Mouse (Mus musculus): Measurements from ENCODE around the gene Crybg3. TPM values are rescaled to one million over a fixed set of nuclear protein-coding genes. Genes with fewer than 3 reads are reported as not detected.

Gene Crybg3
- total and polyA plus RNA-seq, 3 experiments, result 2.7 to 5.0 (median 2.8) TPM

- H3K4me3 ChIP-seq (replicated peaks in 1 of 3; ENCODE audit: low read depth in 2 of 3, low read length in 2 of 3, poor library complexity in 1 of 3), result no peak overlapping the region
- no peaks in the 10 kb centered on the region for H3K79me2 ChIP-seq (replicated peaks; ENCODE audit: control insufficient read depth, extremely low read depth, insufficient read depth, poor library complexity, severe bottlenecking)
- H3K9me3 ChIP-seq (replicated peaks; ENCODE audit: low read length), result no peaks in the 10 kb centered on the region
- dilution Hi-C loops (cut with MboI; ENCODE audit: extremely low pct_ligation_motif_present, extremely low pct_unique_long_range_greater_than_20kb, low sequenced_read_pairs) (no loop called here), in situ Hi-C loops (cut with MboI; ENCODE audit: low pct_ligation_motif_present, low pct_unique_long_range_greater_than_20kb, low sequenced_read_pairs) (loop anchor here (10.0 kb wide), 1 partner anchor 79 kb away; no protein-coding TSS in a partner anchor)
- no peak overlapping the region for H3K27ac ChIP-seq (ENCODE audit: insufficient read depth, low read depth)
- DNase-seq (ENCODE audit: extremely low read depth), result no peak
- TF ChIP-seq RAD21 (IDR thresholded peaks at IDR 0.05; ENCODE audit: low read depth, low read length), result peak; percentile 77
- peak; percentile 33; the same call in 1 of the 2 replicates for TF ChIP-seq ZC3H11A (IDR thresholded peaks at IDR 0.05; ENCODE audit: low read depth, low read length)
- TF ChIP-seq UBTF (IDR thresholded peaks at IDR 0.05; ENCODE audit: low read depth, low read length), result no peak
- TF ChIP-seq SMC3 (IDR thresholded peaks at IDR 0.05; ENCODE audit: low read depth, low read length), result peak; percentile 82
- peak; percentile 34 to 70; a peak in 3 of 4 replicates for TF ChIP-seq CTCF (conservative IDR thresholded peaks at IDR 0.05 in 1 of 2, IDR thresholded peaks at IDR 0.05 in 1 of 2; ENCODE audit: low read depth in 2 of 2, low read length in 2 of 2)
- H3K36me3 ChIP-seq (replicated peaks in 1 of 2; ENCODE audit: control insufficient read depth in 1 of 2, insufficient read depth in 1 of 2, low read length in 1 of 2), result no peaks in the 10 kb centered on the region
- H3K27me3 ChIP-seq (replicated peaks), result no peaks in the 10 kb centered on the region
- H3K4me1 ChIP-seq (ENCODE audit: control insufficient read depth in 1 of 2, insufficient read depth in 2 of 2), result peaks cover 0 to 14% of the 10 kb centered on the region in 2 experiments; a peak in 3 of 4 replicates
- H3K9ac ChIP-seq (ENCODE audit: insufficient read depth, low read depth), result no peak overlapping the region
- no peak overlapping the region for H3K4me2 ChIP-seq (ENCODE audit: insufficient read depth, low read depth, poor library complexity, severe bottlenecking)
These were observed 65.1 kb downstream of the Crybg3 start for GRCm38 (mm10) chr16:59535673-59536072.

- H3K4me3 ChIP-seq (replicated peaks in 1 of 3; ENCODE audit: low read depth in 2 of 3, low read length in 2 of 3, poor library complexity in 1 of 3), result no peak overlapping the region
- no peaks in the 10 kb centered on the region for H3K79me2 ChIP-seq (replicated peaks; ENCODE audit: control insufficient read depth, extremely low read depth, insufficient read depth, poor library complexity, severe bottlenecking)
- H3K4me2 ChIP-seq (ENCODE audit: insufficient read depth, low read depth, poor library complexity, severe bottlenecking), result no peak overlapping the region
- DNase-seq (ENCODE audit: extremely low read depth), result no peak
- peaks cover 3 to 17% of the 10 kb centered on the region in 2 experiments for H3K4me1 ChIP-seq (ENCODE audit: control insufficient read depth in 1 of 2, insufficient read depth in 2 of 2)
- H3K27ac ChIP-seq (ENCODE audit: insufficient read depth, low read depth), result no peak overlapping the region
- H3K9ac ChIP-seq (ENCODE audit: insufficient read depth, low read depth), result no peak overlapping the region
- dilution Hi-C loops (cut with MboI; ENCODE audit: extremely low pct_ligation_motif_present, extremely low pct_unique_long_range_greater_than_20kb, low sequenced_read_pairs), result no loop called here
- H3K9me3 ChIP-seq (replicated peaks; ENCODE audit: low read length), result no peaks in the 10 kb centered on the region
- no peaks in the 10 kb centered on the region for H3K27me3 ChIP-seq (replicated peaks)
- H3K36me3 ChIP-seq (replicated peaks in 1 of 2; ENCODE audit: control insufficient read depth in 1 of 2, insufficient read depth in 1 of 2, low read length in 1 of 2), result no peaks in the 10 kb centered on the region
- TF ChIP-seq POLR2A (IDR thresholded peaks at IDR 0.05; ENCODE audit: low read depth, low read length) (no peak), GABPA (IDR thresholded peaks at IDR 0.05; ENCODE audit: insufficient replicate concordance, low read depth, low read length) (no peak), ZKSCAN1 (IDR thresholded peaks at IDR 0.05; ENCODE audit: borderline replicate concordance, low read depth, low read length) (no peak), JUN (IDR thresholded peaks at IDR 0.05; ENCODE audit: insufficient read depth, low read depth, low read length) (no peak), ZNF384 (IDR thresholded peaks at IDR 0.05; ENCODE audit: low read depth, low read length) (no peak), MAZ (IDR thresholded peaks at IDR 0.05; ENCODE audit: low read depth, low read length) (no peak), MXI1 (IDR thresholded peaks at IDR 0.05; ENCODE audit: low read depth, low read length) (no peak), NRF1 (IDR thresholded peaks at IDR 0.05; ENCODE audit: low read depth, low read length) (no peak), CHD1 (IDR thresholded peaks at IDR 0.05; ENCODE audit: low read depth, low read length) (no peak), PAX5 (IDR thresholded peaks at IDR 0.05; ENCODE audit: low read length) (no peak), ZC3H11A (IDR thresholded peaks at IDR 0.05; ENCODE audit: low read depth, low read length) (no peak), CTCF (conservative IDR thresholded peaks at IDR 0.05 in 1 of 2, IDR thresholded peaks at IDR 0.05 in 1 of 2; ENCODE audit: low read depth in 2 of 2, low read length in 2 of 2) (no peak), RCOR1 (conservative IDR thresholded peaks at IDR 0.05; ENCODE audit: low read depth, low read length) (no peak), EP300 (IDR thresholded peaks at IDR 0.05; ENCODE audit: low read length) (no peak)
- in situ Hi-C loops (cut with MboI; ENCODE audit: low pct_ligation_motif_present, low pct_unique_long_range_greater_than_20kb, low sequenced_read_pairs), result loop anchor here (10.0 kb wide), 1 partner anchor 80 kb away; no protein-coding TSS in a partner anchor
These were observed 66.4 kb downstream of the Crybg3 start for GRCm38 (mm10) chr16:59534349-59534748.
